Mouse (Mus musculus): ENCODE data around the gene Bcl2l11. TPM values are rescaled to one million over a fixed set of nuclear protein-coding genes. Genes with fewer than 3 reads are reported as not detected.
A peak's percentile ranks its signal among the peaks of the same experiment; 100 is the strongest.

The Bcl2l11 gene
- polyA plus RNA-seq, 1 experiment from 2014 or later = 28.8 TPM

GRCm38 (mm10) chr2:128143992-128144391 lies 18.2 kb downstream of the Bcl2l11 start:
- ATAC-seq (ENCODE audit: low read depth) = no peak
- Histone ChIP-seq H3K4me1 (replicated peaks; ENCODE audit: control insufficient read depth, insufficient read depth, low read length) (peaks cover 4% of the 10 kb centered on the region), H3K9ac (ENCODE audit: low read length) (no peak overlapping the region), H3K27me3 (ENCODE audit: control insufficient read depth, insufficient read depth, low read depth, low read length) (no peaks in the 10 kb centered on the region), H3K4me2 (ENCODE audit: low read depth, low read length) (no peak overlapping the region), H3K4me3 (ENCODE audit: low read length) (no peak overlapping the region), H3K27ac (ENCODE audit: low read length) (no peak overlapping the region), H3K9me3 (ENCODE audit: control insufficient read depth, low read length) (no peaks in the 10 kb centered on the region), H3K36me3 (ENCODE audit: control insufficient read depth, insufficient read depth, low read length) (peaks cover 7% of the 10 kb centered on the region; the same call in 1 of the 2 replicates)

- Histone ChIP-seq H3K9me3 (ENCODE audit: control insufficient read depth, low read length) (no peaks in the 10 kb centered on the region), H3K4me3 (ENCODE audit: low read length) (no peak overlapping the region), H3K27me3 (ENCODE audit: control insufficient read depth, insufficient read depth, low read depth, low read length) (no peaks in the 10 kb centered on the region), H3K27ac (ENCODE audit: low read length) (no peak overlapping the region), H3K9ac (ENCODE audit: low read length) (no peak overlapping the region), H3K4me1 (replicated peaks; ENCODE audit: control insufficient read depth, insufficient read depth, low read length) (no peaks in the 10 kb centered on the region; the same call in 1 of the 2 replicates), H3K36me3 (ENCODE audit: control insufficient read depth, insufficient read depth, low read length) (peaks cover 13% of the 10 kb centered on the region; the same call in 1 of the 2 replicates), H3K4me2 (ENCODE audit: low read depth, low read length) (no peak overlapping the region)
- WGBS = 74% methylated on average over 3 of the region's 3 CpGs
- no peak for ATAC-seq (ENCODE audit: low read depth)
Measured at GRCm38 (mm10) chr2:128145433-128145832, 19.6 kb downstream of the Bcl2l11 start.

- H3K27me3 ChIP-seq (ENCODE audit: control insufficient read depth, insufficient read depth, low read depth, low read length) = no peaks in the 10 kb centered on the region
- H3K27ac ChIP-seq (ENCODE audit: low read length) = no peak overlapping the region
- H3K9ac ChIP-seq (ENCODE audit: low read length) = no peak overlapping the region
- H3K36me3 ChIP-seq (ENCODE audit: control insufficient read depth, insufficient read depth, low read length) = peaks cover 12% of the 10 kb centered on the region; the same call in 1 of the 2 replicates
- H3K9me3 ChIP-seq (ENCODE audit: control insufficient read depth, low read length) = no peaks in the 10 kb centered on the region
- 0 out of 2 replicates have a peak, but pooled peaks cover 3% of the 10 kb centered on the region for H3K4me1 ChIP-seq (replicated peaks; ENCODE audit: control insufficient read depth, insufficient read depth, low read length)
- H3K4me2 ChIP-seq (ENCODE audit: low read depth, low read length) = no peak overlapping the region
- WGBS = 79% methylated on average over 5 of the region's 5 CpGs
- no peak for ATAC-seq (ENCODE audit: low read depth)
- no peak overlapping the region for H3K4me3 ChIP-seq (ENCODE audit: low read length)
Measured at GRCm38 (mm10) chr2:128149596-128149995, 23.8 kb downstream of the Bcl2l11 start.

DNA sequence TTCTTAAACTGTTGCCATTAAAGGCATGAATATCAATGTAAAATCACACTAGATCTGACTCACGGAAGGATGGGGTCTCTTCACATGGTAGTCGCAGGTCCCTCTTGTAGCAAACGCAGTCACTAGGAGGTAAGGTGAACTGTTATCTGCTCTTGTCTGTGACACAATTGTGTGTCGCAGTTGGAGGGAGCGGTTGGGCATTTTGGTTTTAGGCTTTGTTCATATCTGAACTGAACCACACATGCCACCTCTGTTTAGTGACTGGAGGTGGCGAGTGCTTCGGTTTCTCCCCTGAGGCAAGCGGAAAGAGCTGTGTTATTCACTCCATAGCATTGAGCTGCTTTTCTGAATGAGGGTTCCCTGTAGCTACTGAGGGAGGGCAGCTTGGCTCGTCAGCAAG lies 26.4 kb downstream of the Bcl2l11 start:
- no peaks in the 10 kb centered on the region for H3K9me3 ChIP-seq (ENCODE audit: control insufficient read depth, low read length)
- no peak for ATAC-seq (ENCODE audit: low read depth)
- no peaks in the 10 kb centered on the region for H3K27me3 ChIP-seq (ENCODE audit: control insufficient read depth, insufficient read depth, low read depth, low read length)
- H3K36me3 ChIP-seq (ENCODE audit: control insufficient read depth, insufficient read depth, low read length) = peaks cover 12% of the 10 kb centered on the region; the same call in 1 of the 2 replicates
- H3K9ac ChIP-seq (ENCODE audit: low read length) = no peak overlapping the region
- WGBS = 90% methylated on average over 9 of the region's 9 CpGs
- H3K4me1 ChIP-seq (replicated peaks; ENCODE audit: control insufficient read depth, insufficient read depth, low read length) = peaks cover 23% of the 10 kb centered on the region
- H3K4me3 ChIP-seq (ENCODE audit: low read length) = no peak overlapping the region
- no peak overlapping the region for H3K4me2 ChIP-seq (ENCODE audit: low read depth, low read length)
- no peak overlapping the region for H3K27ac ChIP-seq (ENCODE audit: low read length)

- 66% methylated on average over 16 of the region's 16 CpGs for WGBS
- no peak for ATAC-seq (ENCODE audit: low read depth)
- Histone ChIP-seq H3K9me3 (ENCODE audit: control insufficient read depth, low read length) (no peaks in the 10 kb centered on the region), H3K4me3 (ENCODE audit: low read length) (no peak overlapping the region), H3K27me3 (ENCODE audit: control insufficient read depth, insufficient read depth, low read depth, low read length) (no peaks in the 10 kb centered on the region), H3K4me1 (replicated peaks; ENCODE audit: control insufficient read depth, insufficient read depth, low read length) (peaks cover 31% of the 10 kb centered on the region), H3K36me3 (ENCODE audit: control insufficient read depth, insufficient read depth, low read length) (peaks cover 11% of the 10 kb centered on the region; the same call in 1 of the 2 replicates), H3K4me2 (ENCODE audit: low read depth, low read length) (no peak overlapping the region), H3K9ac (ENCODE audit: low read length) (no peak overlapping the region), H3K27ac (ENCODE audit: low read length) (no peak overlapping the region)
Measured at GRCm38 (mm10) chr2:128152845-128153550, 27.2 kb downstream of the Bcl2l11 start.

DNA sequence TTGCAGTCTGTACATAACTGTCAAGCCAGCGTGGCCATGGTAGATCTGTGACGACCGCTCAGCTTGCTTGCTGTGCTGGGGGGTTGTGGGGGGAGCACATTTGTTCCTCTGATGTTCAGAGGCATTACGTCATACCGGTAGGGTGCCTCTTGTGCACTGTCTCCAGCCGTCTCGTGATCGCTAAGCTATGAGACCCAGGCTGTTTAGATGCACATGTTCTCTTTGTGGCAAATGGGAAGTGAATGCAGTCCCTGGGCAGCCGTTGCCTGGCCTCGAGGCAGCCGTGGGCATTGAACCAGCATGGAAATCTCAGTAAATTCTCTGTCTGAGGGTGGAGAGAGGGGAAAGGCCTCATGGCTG lies 27.7 kb downstream of the Bcl2l11 start:
- WGBS = 66% methylated on average over 11 of the region's 11 CpGs
- no peak overlapping the region for H3K4me2 ChIP-seq (ENCODE audit: low read depth, low read length)
- H3K27me3 ChIP-seq (ENCODE audit: control insufficient read depth, insufficient read depth, low read depth, low read length) = no peaks in the 10 kb centered on the region
- no peak overlapping the region for H3K4me3 ChIP-seq (ENCODE audit: low read length)
- peaks cover 12% of the 10 kb centered on the region; the same call in 1 of the 2 replicates for H3K36me3 ChIP-seq (ENCODE audit: control insufficient read depth, insufficient read depth, low read length)
- ATAC-seq (ENCODE audit: low read depth) = no peak
- no peak overlapping the region for H3K9ac ChIP-seq (ENCODE audit: low read length)
- H3K4me1 ChIP-seq (replicated peaks; ENCODE audit: control insufficient read depth, insufficient read depth, low read length) = peaks cover 35% of the 10 kb centered on the region
- H3K27ac ChIP-seq (ENCODE audit: low read length) = no peak overlapping the region
- H3K9me3 ChIP-seq (ENCODE audit: control insufficient read depth, low read length) = no peaks in the 10 kb centered on the region

DNA sequence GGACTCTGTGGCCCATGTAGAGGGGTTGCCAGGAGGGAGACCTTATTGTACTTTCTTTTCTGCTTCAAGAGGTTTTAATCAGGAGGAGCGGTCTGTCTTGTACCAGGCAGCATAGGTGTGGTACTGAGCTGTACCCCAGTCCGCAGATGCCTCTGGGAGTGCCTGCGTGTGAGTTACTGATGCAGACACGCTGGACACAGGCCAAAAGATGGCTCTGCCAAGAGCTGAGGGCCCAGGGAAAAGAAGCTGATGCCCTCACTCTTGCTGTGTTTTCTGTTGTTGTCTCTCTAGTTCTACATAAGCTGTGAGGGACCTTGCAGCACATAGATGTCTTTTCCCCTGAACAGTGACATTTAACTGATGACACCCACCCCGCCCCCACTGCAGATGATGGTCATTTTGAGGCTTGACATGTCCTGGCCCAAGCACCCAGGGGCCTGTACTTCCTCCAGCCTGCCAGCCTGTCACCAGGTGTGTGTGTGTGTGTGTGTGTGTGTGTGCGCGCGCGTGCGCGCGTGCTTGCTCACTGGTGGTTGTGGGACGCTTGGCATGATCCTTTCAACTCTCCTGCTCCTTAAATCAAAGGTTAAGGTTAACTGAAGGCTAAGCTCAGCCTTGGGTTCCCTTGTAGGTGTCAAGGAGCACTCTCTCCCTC lies 29.7 kb downstream of the Bcl2l11 start:
- Histone ChIP-seq H3K4me1 (replicated peaks; ENCODE audit: control insufficient read depth, insufficient read depth, low read length) (peaks cover 50% of the 10 kb centered on the region), H3K4me3 (ENCODE audit: low read length) (no peak overlapping the region), H3K9me3 (ENCODE audit: control insufficient read depth, low read length) (no peaks in the 10 kb centered on the region), H3K4me2 (ENCODE audit: low read depth, low read length) (no peak overlapping the region), H3K36me3 (ENCODE audit: control insufficient read depth, insufficient read depth, low read length) (peaks cover 5% of the 10 kb centered on the region; the same call in 1 of the 2 replicates), H3K27me3 (ENCODE audit: control insufficient read depth, insufficient read depth, low read depth, low read length) (no peaks in the 10 kb centered on the region), H3K27ac (ENCODE audit: low read length) (no peak overlapping the region), H3K9ac (ENCODE audit: low read length) (no peak overlapping the region)
- no peak for ATAC-seq (ENCODE audit: low read depth)
- WGBS = 87% methylated on average over 13 of the region's 13 CpGs

DNA sequence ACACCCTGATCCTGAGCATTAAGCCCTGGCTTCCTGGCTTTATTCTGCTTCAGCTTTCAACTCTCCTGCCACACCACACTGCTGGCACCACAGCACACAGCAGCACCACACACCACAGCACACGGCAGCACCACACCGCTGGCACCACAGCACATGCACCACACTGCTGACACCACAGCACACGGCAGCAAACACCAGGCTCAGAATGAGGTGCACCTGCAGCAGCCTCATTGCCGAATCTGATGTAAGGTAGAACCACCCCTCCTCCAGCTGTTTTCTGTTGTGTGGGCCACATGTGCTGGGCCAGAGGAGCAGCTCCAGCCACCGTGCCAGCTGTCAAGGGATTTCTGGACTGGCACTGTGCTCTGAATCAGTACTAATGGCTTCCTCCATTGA lies 30.2 kb downstream of the Bcl2l11 start:
- H3K4me1 ChIP-seq (replicated peaks; ENCODE audit: control insufficient read depth, insufficient read depth, low read length) = peaks cover 50% of the 10 kb centered on the region
- H3K4me2 ChIP-seq (ENCODE audit: low read depth, low read length) = no peak overlapping the region
- H3K9ac ChIP-seq (ENCODE audit: low read length) = no peak overlapping the region
- H3K27me3 ChIP-seq (ENCODE audit: control insufficient read depth, insufficient read depth, low read depth, low read length) = no peaks in the 10 kb centered on the region
- no peaks in the 10 kb centered on the region for H3K9me3 ChIP-seq (ENCODE audit: control insufficient read depth, low read length)
- no peak overlapping the region for H3K4me3 ChIP-seq (ENCODE audit: low read length)
- no peak overlapping the region for H3K27ac ChIP-seq (ENCODE audit: low read length)
- no peak for ATAC-seq (ENCODE audit: low read depth)
- H3K36me3 ChIP-seq (ENCODE audit: control insufficient read depth, insufficient read depth, low read length) = peaks cover 3% of the 10 kb centered on the region; the same call in 1 of the 2 replicates
- WGBS = 62% methylated on average over 5 of the region's 5 CpGs

DNA sequence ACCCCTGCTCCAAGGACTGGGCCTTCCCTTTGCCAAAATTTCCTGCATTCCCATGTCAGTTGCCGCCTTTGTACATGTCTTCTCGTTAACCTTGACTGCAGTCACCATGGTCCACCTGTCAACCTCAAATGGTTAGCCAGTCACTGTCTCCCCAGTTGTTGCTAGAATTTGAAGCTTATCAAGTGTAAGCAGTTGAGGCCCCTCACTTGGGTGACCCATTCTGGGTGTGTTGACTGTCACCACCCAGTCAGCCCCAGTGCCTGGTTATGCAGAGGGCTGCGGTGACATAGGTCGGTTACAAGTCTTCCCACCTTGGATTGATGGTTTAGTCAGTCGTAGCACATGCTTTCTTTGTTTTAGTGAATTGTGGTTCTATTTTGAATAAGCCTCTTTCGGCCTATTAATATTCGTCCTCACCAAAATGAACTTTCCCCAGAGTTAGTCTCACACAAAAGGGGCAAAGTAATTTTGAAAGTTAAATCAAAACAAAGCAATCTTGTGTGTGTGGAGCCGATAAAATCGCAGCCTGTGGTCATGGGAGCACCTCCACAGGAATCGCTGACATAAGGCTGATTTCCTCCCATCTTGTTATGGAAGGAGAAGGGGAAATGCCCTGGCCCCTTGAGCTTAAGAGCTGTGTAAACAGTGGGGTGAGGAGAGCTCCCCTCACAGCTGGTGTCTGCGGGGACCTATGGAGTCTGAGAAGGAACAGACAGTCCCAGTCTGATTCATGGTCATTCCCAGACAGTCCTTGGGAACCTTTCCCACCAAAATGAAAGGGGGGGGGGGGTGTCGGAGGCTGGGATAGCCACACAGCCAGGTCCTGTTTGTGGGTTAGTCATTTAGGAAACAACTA lies 30.9 kb downstream of the Bcl2l11 start:
- Histone ChIP-seq H3K36me3 (ENCODE audit: control insufficient read depth, insufficient read depth, low read length) (peaks cover 5% of the 10 kb centered on the region), H3K4me3 (ENCODE audit: low read length) (no peak overlapping the region), H3K4me2 (ENCODE audit: low read depth, low read length) (no peak overlapping the region), H3K27ac (ENCODE audit: low read length) (no peak overlapping the region), H3K4me1 (replicated peaks; ENCODE audit: control insufficient read depth, insufficient read depth, low read length) (peaks cover 50% of the 10 kb centered on the region), H3K9ac (ENCODE audit: low read length) (peak overlapping the region; percentile 26; the same call in 1 of the 2 replicates), H3K27me3 (ENCODE audit: control insufficient read depth, insufficient read depth, low read depth, low read length) (no peaks in the 10 kb centered on the region), H3K9me3 (ENCODE audit: control insufficient read depth, low read length) (no peaks in the 10 kb centered on the region)
- WGBS = 37% methylated on average over 12 of the region's 12 CpGs
- ATAC-seq (ENCODE audit: low read depth) = peak; percentile 70

Measured in lung, embryonic 16.5 days (tissue).